Mouse (Mus musculus): ENCODE data around the gene C1s2. TPM values are rescaled to one million over a fixed set of nuclear protein-coding genes. Genes with fewer than 3 reads are reported as not detected.
"Not testable (repeated sequence)": the region's sequence is repeated elsewhere in the genome, so short reads cannot be mapped to it uniquely, and the experiment has no call there.

The C1s2 gene
- polyA plus RNA-seq, 1 experiment from 2014 or later = 0.20 TPM

- not testable (repeated sequence) for H3K27ac ChIP-seq (replicated peaks); H3K36me3 ChIP-seq; H3K4me3 ChIP-seq (replicated peaks); H3K4me2 ChIP-seq; H3K4me1 ChIP-seq; H3K9me3 ChIP-seq (replicated peaks); H3K27me3 ChIP-seq (replicated peaks); H3K9ac ChIP-seq (replicated peaks); ATAC-seq (ENCODE audit: low FRiP score)
- WGBS = 89% methylated on average over 3 of the region's 3 CpGs
Observed at GRCm38 (mm10) chr6:124575155-124575678, 60.7 kb downstream of the C1s2 start.

Other genes with a start within 250 kb of the C1s2 start
- 58.0 and 62.4 TPM in 2 replicates for gene Pex5, start 221.0 kb downstream of the C1s2 start, polyA plus RNA-seq (2015; fragmentation: Nextera tagmentation; extraction: Ambion mirVana)
- gene Clstn3, start 171.3 kb downstream of the C1s2 start, polyA plus RNA-seq (2015; fragmentation: Nextera tagmentation; extraction: Ambion mirVana) = 135 and 160 TPM in 2 replicates
- 0.40 and 0.69 TPM in 2 replicates for gene C1rl, start 143.0 kb downstream of the C1s2 start, polyA plus RNA-seq (2015; fragmentation: Nextera tagmentation; extraction: Ambion mirVana)
- gene C1ra, start 123.7 kb downstream of the C1s2 start, polyA plus RNA-seq (2015; fragmentation: Nextera tagmentation; extraction: Ambion mirVana) = 0.31 and 1.4 TPM in 2 replicates
- 1.1 and 2.8 TPM in 2 replicates for gene C1s1, start 93.7 kb downstream of the C1s2 start, polyA plus RNA-seq (2015; fragmentation: Nextera tagmentation; extraction: Ambion mirVana)
- not detected in 2 replicates for gene C1rb, start 65.8 kb downstream of the C1s2 start, polyA plus RNA-seq (2015; fragmentation: Nextera tagmentation; extraction: Ambion mirVana)
- gene Lpcat3, start 26.9 kb upstream of the C1s2 start, polyA plus RNA-seq (2015; fragmentation: Nextera tagmentation; extraction: Ambion mirVana) = 47.2 and 56.6 TPM in 2 replicates
- 99.9 and 132 TPM in 2 replicates for gene Emg1, start 76.1 kb upstream of the C1s2 start, polyA plus RNA-seq (2015; fragmentation: Nextera tagmentation; extraction: Ambion mirVana)
- gene Phb2, start 76.3 kb upstream of the C1s2 start, polyA plus RNA-seq (2015; fragmentation: Nextera tagmentation; extraction: Ambion mirVana) = 267 and 291 TPM in 2 replicates
- 4.8 and 24.7 TPM in 2 replicates for gene Ptpn6, start 102.6 kb upstream of the C1s2 start, polyA plus RNA-seq (2015; fragmentation: Nextera tagmentation; extraction: Ambion mirVana)
- 572 and 623 TPM in 2 replicates for gene Grcc10, start 105.3 kb upstream of the C1s2 start, polyA plus RNA-seq (2015; fragmentation: Nextera tagmentation; extraction: Ambion mirVana)
- gene Gm45234, start 119.9 kb upstream of the C1s2 start, polyA plus RNA-seq (2015; fragmentation: Nextera tagmentation; extraction: Ambion mirVana) = 0.17 TPM in 1 of 2 replicates, not detected in the other
- 23.1 and 24.0 TPM in 2 replicates for gene Atn1, start 120.4 kb upstream of the C1s2 start, polyA plus RNA-seq (2015; fragmentation: Nextera tagmentation; extraction: Ambion mirVana)
- 197 and 226 TPM in 2 replicates for gene Eno2, start 133.6 kb upstream of the C1s2 start, polyA plus RNA-seq (2015; fragmentation: Nextera tagmentation; extraction: Ambion mirVana)
- gene Lrrc23, start 143.6 kb upstream of the C1s2 start, polyA plus RNA-seq (2015; fragmentation: Nextera tagmentation; extraction: Ambion mirVana) = 1.5 and 1.7 TPM in 2 replicates
- gene Spsb2, start 172.6 kb upstream of the C1s2 start, polyA plus RNA-seq (2015; fragmentation: Nextera tagmentation; extraction: Ambion mirVana) = 7.9 and 9.2 TPM in 2 replicates
- gene Tpi1, start 178.2 kb upstream of the C1s2 start, polyA plus RNA-seq (2015; fragmentation: Nextera tagmentation; extraction: Ambion mirVana) = 481 and 545 TPM in 2 replicates
- gene Usp5, start 193.4 kb upstream of the C1s2 start, polyA plus RNA-seq (2015; fragmentation: Nextera tagmentation; extraction: Ambion mirVana) = 190 and 199 TPM in 2 replicates
- 23.7 and 52.8 TPM in 2 replicates for gene Cdca3, start 193.5 kb upstream of the C1s2 start, polyA plus RNA-seq (2015; fragmentation: Nextera tagmentation; extraction: Ambion mirVana)
- 0.69 and 0.70 TPM in 2 replicates for gene Gnb3, start 204.2 kb upstream of the C1s2 start, polyA plus RNA-seq (2015; fragmentation: Nextera tagmentation; extraction: Ambion mirVana)
- 22.2 and 24.0 TPM in 2 replicates for gene P3h3, start 221.7 kb upstream of the C1s2 start, polyA plus RNA-seq (2015; fragmentation: Nextera tagmentation; extraction: Ambion mirVana)
- 28.9 and 33.8 TPM in 2 replicates for gene Gpr162, start 227.9 kb upstream of the C1s2 start, polyA plus RNA-seq (2015; fragmentation: Nextera tagmentation; extraction: Ambion mirVana)

Measured in neural tube, embryonic 15.5 days (tissue).